Mouse (Mus musculus) C2C12 (cell line): ENCODE measurements around the gene Pxdc1.

Experiments used
- CEBPB ChIP-seq: IDR thresholded peaks from one replicate; pipeline ENCODE4 v1.6.1; 2011; ENCODE audit warnings: low read depth, mild to moderate bottlenecking, control low read depth, moderate library complexity
- CTCF ChIP-seq: IDR thresholded peaks from one replicate; pipeline ENCODE4 v1.5.1; 2011; ENCODE audit not compliant: control insufficient read depth, insufficient read depth, insufficient read length
- FOSL1 ChIP-seq: IDR thresholded peaks from one replicate; pipeline ENCODE4 v1.8.0; 2011; ENCODE audit warnings: mild to moderate bottlenecking, low read length; ENCODE audit not compliant: poor library complexity, insufficient read depth, severe bottlenecking
- MAX ChIP-seq: IDR thresholded peaks from one replicate; pipeline ENCODE4 v1.6.1; 2011; ENCODE audit warnings: mild to moderate bottlenecking, control low read depth
- MYOD1 ChIP-seq: IDR thresholded peaks from one replicate; pipeline ENCODE4 v1.6.1; 2011; ENCODE audit warnings: low read depth; ENCODE audit not compliant: control insufficient read depth, insufficient read length

- TF ChIP-seq CTCF = no peak
- TF ChIP-seq MAX = no peak
- no peak for TF ChIP-seq FOSL1
- TF ChIP-seq MYOD1 = no peak
- TF ChIP-seq CEBPB = no peak
Measured at GRCm38 (mm10) chr13:34624414-34624813, 28.9 kb downstream of the Pxdc1 start.
